Mouse (Mus musculus) stomach, embryonic 15.5 days (tissue): ENCODE measurements around the gene Uqcrq. TPM values are rescaled to one million over a fixed set of nuclear protein-coding genes. Genes with fewer than 3 reads are reported as not detected.

Experiments used
- ATAC-seq: fragments of 200-750 bp; cut with Nextera tagmentation; 2 replicates; pipeline ENCODE4 v1.8.0; 2017; ENCODE audit warnings: low read depth, moderate number of reproducible peaks, moderate TSS enrichment; ENCODE audit not compliant: insufficient read depth, low FRiP score
- H3K27ac ChIP-seq: fragments of 300-500 bp; sonication (generic); 2 replicates; pipeline ENCODE4 v1.5.1; 2015; ENCODE audit warnings: mild to moderate bottlenecking, inconsistent platforms
- H3K27me3 ChIP-seq: fragments of 300-500 bp; sonication (generic); replicated peaks from 2 replicates; pipeline ENCODE4 v1.6.1; 2015; ENCODE audit warnings: inconsistent platforms
- H3K36me3 ChIP-seq: fragments of 300-500 bp; sonication (generic); 2 replicates; pipeline ENCODE4 v1.6.1; 2015; ENCODE audit warnings: inconsistent platforms
- H3K4me1 ChIP-seq: fragments of 300-500 bp; sonication (generic); 2 replicates; pipeline ENCODE4 v1.6.1; 2015; ENCODE audit warnings: inconsistent platforms
- H3K4me2 ChIP-seq: fragments of 300-500 bp; sonication (generic); 2 replicates; pipeline ENCODE4 v1.6.1; 2015; ENCODE audit warnings: mild to moderate bottlenecking, inconsistent platforms
- H3K4me3 ChIP-seq: fragments of 300-500 bp; sonication (generic); replicated peaks from 2 replicates; pipeline ENCODE4 v1.5.1; 2015; ENCODE audit warnings: inconsistent platforms
- H3K9ac ChIP-seq: fragments of 300-500 bp; sonication (generic); 2 replicates; pipeline ENCODE4 v1.6.1; 2015; ENCODE audit warnings: inconsistent platforms
- H3K9me3 ChIP-seq: fragments of 300-500 bp; sonication (generic); 2 replicates; pipeline ENCODE4 v1.6.1; 2016; ENCODE audit warnings: inconsistent platforms
- WGBS: fragments of 180-500 bp; shearing (Covaris S2); methylation state at CpG from one replicate; pipeline ENCODE4 v1.1.7; 2015; 5-methylcytosine and 5-hydroxymethylcytosine counted together
- polyA plus RNA-seq: library from polyadenylated mRNA; unstranded; fragments of >200 nt; fragmentation: Nextera tagmentation; extraction: Ambion mirVana; gene quantifications from 2 replicates; pipeline ENCODE4 v1.2.1, GENCODE M21; 2015

Uqcrq gene
- polyA plus RNA-seq, 1 experiment from 2014 or later = 619 TPM

DNA sequence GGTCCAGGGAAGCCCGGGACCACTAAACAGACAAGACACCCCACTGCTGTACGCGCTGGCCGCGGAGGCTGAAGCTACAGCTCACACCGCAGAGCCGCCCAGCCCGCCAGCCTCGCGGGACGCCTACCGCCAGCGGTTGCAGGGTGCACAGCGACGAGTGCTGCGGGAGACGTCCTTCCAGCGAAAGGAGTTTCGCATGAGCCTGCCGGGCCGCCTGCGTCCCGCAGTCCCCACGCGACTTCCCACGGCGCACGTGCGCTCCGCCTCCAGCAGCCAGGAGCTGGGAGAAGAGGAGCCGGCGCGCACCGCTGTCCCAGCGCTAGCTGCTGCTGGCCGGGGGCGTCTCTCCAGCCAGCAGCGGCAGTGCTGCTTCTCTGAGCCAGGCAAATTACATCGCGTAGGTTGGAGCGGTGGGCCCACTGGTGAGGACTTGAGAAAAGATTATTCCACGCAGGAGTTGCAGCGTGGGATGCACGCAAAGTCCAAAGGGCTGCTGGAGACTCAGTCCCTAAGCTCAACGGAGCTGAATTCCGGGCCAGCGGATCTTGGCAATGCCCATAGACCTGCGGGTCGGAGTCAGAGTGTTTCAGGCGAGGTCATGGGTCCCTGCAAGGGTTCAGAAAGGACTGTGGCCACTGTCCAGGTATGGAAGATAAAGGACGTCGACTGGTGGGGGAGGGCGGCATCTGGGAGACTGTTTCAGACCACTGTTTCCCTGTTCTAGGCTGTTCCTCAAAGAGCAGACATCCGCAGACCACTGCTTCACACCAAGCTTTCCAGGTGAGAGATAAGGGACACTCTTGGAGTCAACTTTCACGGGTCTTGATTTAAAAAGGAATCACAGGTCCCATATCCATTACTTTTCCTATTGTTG, 33.2 kb upstream of the Uqcrq start:
- peaks cover 56% of the 10 kb centered on the region for H3K27me3 ChIP-seq
- WGBS = 6% methylated on average over 55 of the region's 55 CpGs

GRCm38 (mm10) chr11:53461727-53462126, 31.1 kb upstream of the Uqcrq start:
- Histone ChIP-seq H3K9ac (no peak overlapping the region), H3K4me1 (peaks cover 16% of the 10 kb centered on the region), H3K4me2 (no peak overlapping the region), H3K27me3 (peaks cover 54% of the 10 kb centered on the region), H3K9me3 (no peaks in the 10 kb centered on the region), H3K27ac (no peak overlapping the region), H3K36me3 (no peaks in the 10 kb centered on the region), H3K4me3 (no peak overlapping the region)
- ATAC-seq = no peak
- WGBS = 23% methylated on average over 5 of the region's 5 CpGs

More for the DNA sequence above, 33.2 kb upstream of the Uqcrq start:
- ATAC-seq = no peak
- Histone ChIP-seq H3K27ac (no peak overlapping the region), H3K4me3 (peak overlapping the region; percentile 45), H3K4me2 (peak overlapping the region; percentile 93), H3K9ac (no peak overlapping the region), H3K36me3 (no peaks in the 10 kb centered on the region), H3K4me1 (peaks cover 14% of the 10 kb centered on the region), H3K9me3 (no peaks in the 10 kb centered on the region)

DNA sequence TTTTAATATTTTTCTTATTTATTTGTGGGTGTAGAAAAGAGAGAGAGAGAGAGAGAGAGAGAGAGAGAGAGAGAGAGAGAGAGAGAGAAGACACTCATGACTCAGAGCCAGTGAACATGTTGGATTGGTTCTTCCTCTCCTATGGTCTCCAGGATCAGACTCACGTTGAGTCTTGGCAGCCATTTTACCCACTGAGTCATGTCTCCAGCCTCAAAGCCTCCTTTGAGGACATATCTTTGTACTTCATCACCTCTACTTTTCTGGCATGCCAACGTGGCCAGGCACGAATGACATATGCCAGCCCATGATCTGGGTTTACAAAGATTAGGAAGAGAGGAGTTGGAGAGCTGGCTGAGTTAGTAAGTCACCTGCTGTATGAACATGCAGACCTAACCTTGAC, 29.6 kb upstream of the Uqcrq start:
- peaks cover 40% of the 10 kb centered on the region for H3K27me3 ChIP-seq
- no peak overlapping the region for H3K27ac ChIP-seq
- H3K9ac ChIP-seq = no peak overlapping the region
- no peaks in the 10 kb centered on the region for H3K36me3 ChIP-seq
- 71% methylated on average over 3 of the region's 3 CpGs for WGBS
- ATAC-seq = no peak
- H3K4me3 ChIP-seq = no peak overlapping the region
- H3K4me2 ChIP-seq = no peak overlapping the region
- H3K9me3 ChIP-seq = no peaks in the 10 kb centered on the region
- peaks cover 19% of the 10 kb centered on the region for H3K4me1 ChIP-seq

DNA sequence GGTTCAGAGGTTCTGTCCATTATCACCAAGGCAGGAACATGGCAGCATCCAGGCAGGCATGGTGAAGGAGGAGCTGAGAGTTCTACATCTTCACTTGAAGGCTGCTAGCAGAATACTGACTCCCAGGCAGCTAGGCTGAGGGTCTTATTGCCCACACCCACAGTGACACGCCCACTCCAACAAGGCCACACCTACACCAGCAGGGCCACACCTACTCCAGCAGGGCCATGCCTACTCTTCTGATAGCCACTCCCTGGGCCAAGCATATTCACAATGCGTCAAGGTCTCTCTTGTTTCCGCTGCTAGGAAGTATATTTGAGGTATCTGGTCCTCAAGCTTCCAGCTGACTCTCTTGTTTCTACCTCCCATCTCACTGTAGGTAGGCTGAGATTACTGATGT, 28.4 kb upstream of the Uqcrq start:
- WGBS = 71% methylated on average over 3 of the region's 3 CpGs
- no peak for ATAC-seq
- no peak overlapping the region for H3K4me3 ChIP-seq

GRCm38 (mm10) chr11:53457372-53457954, 26.8 kb upstream of the Uqcrq start:
- H3K27ac ChIP-seq = no peak overlapping the region
- ATAC-seq = no peak
- 9% methylated on average over 28 of the region's 29 CpGs for WGBS

More for the DNA sequence above, 28.4 kb upstream of the Uqcrq start:
- Histone ChIP-seq H3K9ac (no peak overlapping the region), H3K4me2 (no peak overlapping the region), H3K36me3 (no peaks in the 10 kb centered on the region), H3K4me1 (peaks cover 18% of the 10 kb centered on the region), H3K27me3 (peaks cover 28% of the 10 kb centered on the region), H3K9me3 (no peaks in the 10 kb centered on the region), H3K27ac (no peak overlapping the region)

DNA sequence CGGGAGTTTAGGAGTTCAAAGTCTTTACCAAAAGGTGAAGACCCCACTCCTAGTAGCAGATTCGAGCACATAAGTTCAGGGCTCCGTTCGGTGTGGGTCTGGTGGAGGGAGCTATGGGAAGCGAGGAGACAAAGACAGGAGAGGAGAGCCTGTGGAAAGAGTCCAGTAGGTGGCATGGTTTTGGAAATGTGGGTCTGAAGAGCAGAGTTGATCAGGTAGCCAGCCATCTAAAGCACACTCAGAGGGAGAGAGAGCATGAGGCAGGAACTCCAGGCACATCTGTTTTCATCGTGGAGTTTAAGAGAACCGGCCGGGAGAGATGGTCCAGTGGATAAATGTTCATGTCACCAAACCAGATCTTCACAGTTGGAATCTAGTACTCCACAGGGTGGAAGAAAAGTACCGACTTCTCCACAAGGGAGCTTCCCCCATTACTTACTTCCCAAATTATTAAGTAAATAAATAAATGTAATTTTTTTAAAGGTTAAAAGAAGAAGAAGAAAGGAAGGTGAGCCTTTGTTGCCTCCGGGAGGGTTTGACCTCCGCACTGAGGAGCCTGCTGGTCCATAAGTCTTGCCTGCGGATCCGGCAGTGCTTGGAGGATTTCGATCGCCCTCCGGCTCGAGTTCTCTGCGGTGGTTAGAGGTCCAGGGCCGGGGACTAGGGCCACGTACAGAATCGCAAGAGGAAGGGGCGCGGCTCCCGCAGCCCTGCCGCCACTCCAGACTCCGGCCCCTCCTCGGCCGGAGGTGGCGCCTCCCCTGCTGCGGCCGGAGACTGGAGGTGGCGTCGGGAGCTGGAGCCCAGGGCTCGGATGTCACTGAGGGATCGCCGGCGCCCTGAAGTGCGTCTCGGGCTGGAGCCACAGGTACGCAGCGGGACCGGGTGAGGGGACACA, 26.1 kb upstream of the Uqcrq start, which contains the start of the genes Gm10447 and Shroom1:
TSS of gene Gm10447 (minus strand) at position 637 of the 898 bp plus-strand sequence.
TSS of gene Shroom1 (plus strand) at position 732 of the 898 bp plus-strand sequence.
- no peaks in the 10 kb centered on the region for H3K36me3 ChIP-seq
- peak within 1 kb of the TSS; percentile 53 for H3K4me3 ChIP-seq
- peaks cover 6% of the 10 kb centered on the region for H3K27me3 ChIP-seq
- H3K4me1 ChIP-seq = 0 out of 2 replicates have a peak, but pooled peaks cover 9% of the 10 kb centered on the region
- 3% methylated on average over 42 of the region's 42 CpGs for WGBS
- H3K9me3 ChIP-seq = no peaks in the 10 kb centered on the region
- peak; percentile 85 for ATAC-seq
- H3K27ac ChIP-seq = no peak within 1 kb of the TSS
- peak within 1 kb of the TSS; percentile 97 for H3K4me2 ChIP-seq
- H3K9ac ChIP-seq = peak within 1 kb of the TSS; percentile 50

More at GRCm38 (mm10) chr11:53457372-53457954, 26.8 kb upstream of the Uqcrq start:
- peaks cover 13% of the 10 kb centered on the region for H3K27me3 ChIP-seq
- peak overlapping the region; percentile 53 for H3K4me3 ChIP-seq
- no peaks in the 10 kb centered on the region for H3K36me3 ChIP-seq
- peak overlapping the region; percentile 97 for H3K4me2 ChIP-seq
- 0 out of 2 replicates have a peak, but pooled peaks cover 9% of the 10 kb centered on the region for H3K4me1 ChIP-seq
- no peaks in the 10 kb centered on the region for H3K9me3 ChIP-seq
- H3K9ac ChIP-seq = peak overlapping the region; percentile 50

DNA sequence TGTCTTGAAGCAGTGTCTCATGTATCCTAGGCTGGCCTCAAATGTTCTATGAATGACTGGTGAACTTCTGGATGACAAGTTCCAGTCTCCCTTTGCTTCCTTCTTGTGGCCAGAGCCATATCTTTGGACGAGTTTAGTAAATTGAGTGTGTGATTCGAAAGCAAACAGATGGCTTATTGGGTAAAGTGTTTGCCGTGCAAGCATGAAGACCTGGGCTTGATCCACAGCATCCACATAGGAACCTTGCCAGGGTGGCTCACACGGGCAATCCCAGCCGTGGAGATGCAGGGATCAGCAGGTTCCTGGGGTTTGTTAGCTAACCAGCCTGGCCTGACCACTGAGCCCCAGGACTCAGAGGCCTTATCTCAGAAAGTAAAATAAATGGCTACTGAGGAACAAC, 22.4 kb upstream of the Uqcrq start:
- 81% methylated on average over 5 of the region's 5 CpGs for WGBS
- H3K27ac ChIP-seq = no peak overlapping the region
- ATAC-seq = no peak
- no peak overlapping the region for H3K9ac ChIP-seq
- no peaks in the 10 kb centered on the region for H3K27me3 ChIP-seq
- H3K36me3 ChIP-seq = no peaks in the 10 kb centered on the region
- H3K4me2 ChIP-seq = no peak overlapping the region
- H3K9me3 ChIP-seq = no peaks in the 10 kb centered on the region
- H3K4me3 ChIP-seq = no peak overlapping the region
- H3K4me1 ChIP-seq = 0 out of 2 replicates have a peak, but pooled peaks cover 9% of the 10 kb centered on the region

GRCm38 (mm10) chr11:53452396-53452795, 21.8 kb upstream of the Uqcrq start:
- H3K9ac ChIP-seq = no peak overlapping the region
- H3K27ac ChIP-seq = no peak overlapping the region
- ATAC-seq = no peak
- H3K9me3 ChIP-seq = no peaks in the 10 kb centered on the region
- no peaks in the 10 kb centered on the region for H3K27me3 ChIP-seq
- H3K36me3 ChIP-seq = no peaks in the 10 kb centered on the region
- no peak overlapping the region for H3K4me3 ChIP-seq
- H3K4me1 ChIP-seq = 0 out of 2 replicates have a peak, but pooled peaks cover 7% of the 10 kb centered on the region
- no peak overlapping the region for H3K4me2 ChIP-seq
- WGBS = 92% methylated on average over 9 of the region's 9 CpGs

DNA sequence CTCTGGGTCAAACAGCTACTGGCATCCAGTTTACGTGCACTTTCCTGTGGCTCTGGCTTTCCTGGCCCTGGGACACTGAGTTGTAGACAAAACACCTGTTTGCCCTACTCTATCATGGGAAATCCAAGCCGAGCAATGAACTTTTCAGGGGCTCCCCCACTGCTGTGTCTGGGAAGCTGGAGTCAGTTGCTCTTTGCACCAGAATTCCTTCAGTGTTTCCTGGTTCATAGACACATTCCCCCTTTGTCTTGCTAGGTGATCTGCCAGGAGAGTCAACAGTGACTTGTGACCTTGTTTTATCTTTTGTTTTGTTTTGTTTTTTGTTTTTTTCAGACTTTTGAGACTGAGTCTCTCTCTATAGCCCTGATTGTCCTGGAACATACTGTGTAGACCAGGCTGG, 20.7 kb upstream of the Uqcrq start:
- H3K4me2 ChIP-seq = no peak overlapping the region
- ATAC-seq = no peak

DNA sequence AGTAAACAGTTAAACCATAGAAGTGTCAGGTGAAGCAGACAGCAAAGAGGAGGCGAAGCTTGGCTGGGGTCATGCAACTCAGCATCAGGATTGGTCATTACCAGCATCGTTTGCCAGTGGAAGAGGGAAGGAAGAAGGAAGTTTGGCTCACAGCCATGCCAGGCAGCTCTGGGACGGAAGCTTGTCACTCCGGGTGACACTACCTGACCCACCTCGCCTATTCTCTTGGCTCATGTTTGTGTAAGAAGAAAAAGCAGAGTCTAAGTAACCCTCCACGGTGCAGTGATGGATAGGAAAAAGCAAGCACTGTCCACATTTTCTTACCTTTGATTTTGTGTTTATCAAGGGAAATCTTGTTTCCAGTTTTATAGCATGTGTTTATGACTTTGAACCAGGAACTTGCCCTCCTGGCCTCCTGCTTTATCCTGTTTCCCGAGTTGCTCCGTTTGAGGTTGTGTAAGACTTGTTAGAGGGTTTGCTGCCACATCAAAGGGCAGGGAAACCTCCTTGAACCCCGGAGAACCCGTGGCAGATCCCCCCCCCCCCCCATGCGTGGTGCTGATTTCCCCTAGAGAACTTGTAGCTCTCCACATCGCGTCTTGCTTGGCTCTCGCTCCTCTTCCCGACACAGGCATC, 19.6 kb upstream of the Uqcrq start:
- 39% methylated on average over 15 of the region's 15 CpGs for WGBS
- no peak for ATAC-seq

More for the DNA sequence above, 20.7 kb upstream of the Uqcrq start:
- Histone ChIP-seq H3K27me3 (no peaks in the 10 kb centered on the region), H3K27ac (no peak overlapping the region), H3K36me3 (no peaks in the 10 kb centered on the region), H3K9me3 (no peaks in the 10 kb centered on the region), H3K4me1 (0 out of 2 replicates have a peak, but pooled peaks cover 2% of the 10 kb centered on the region), H3K9ac (no peak overlapping the region), H3K4me3 (no peak overlapping the region)
- WGBS = 50% methylated on average over 2 of the region's 2 CpGs

DNA sequence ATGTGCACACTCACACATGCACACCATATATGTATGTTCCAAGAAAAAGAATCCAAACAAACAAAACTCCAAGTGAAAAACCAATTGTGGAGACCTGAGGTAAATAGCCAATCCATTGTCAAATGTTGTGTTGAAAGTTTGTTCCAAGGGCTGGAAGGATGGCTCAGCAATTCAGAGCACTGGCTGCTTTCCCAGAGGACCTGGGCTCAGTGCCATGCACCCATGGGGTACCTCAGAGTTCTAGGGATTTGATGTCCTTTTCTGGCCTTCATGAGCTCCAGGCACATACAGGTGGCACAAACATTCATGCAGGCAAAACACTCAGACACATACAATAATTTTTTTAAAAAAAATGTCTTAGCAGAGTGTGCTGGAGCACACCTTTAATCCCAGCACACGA, 17.9 kb upstream of the Uqcrq start:
- ATAC-seq = no peak
- Histone ChIP-seq H3K27ac (no peak overlapping the region), H3K4me2 (no peak overlapping the region), H3K4me3 (no peak overlapping the region), H3K36me3 (no peaks in the 10 kb centered on the region), H3K9me3 (no peaks in the 10 kb centered on the region), H3K27me3 (no peaks in the 10 kb centered on the region), H3K9ac (no peak overlapping the region), H3K4me1 (no peaks in the 10 kb centered on the region)
- WGBS = 87% methylated on average over 1 of the region's 1 CpGs

More for the DNA sequence above, 19.6 kb upstream of the Uqcrq start:
- no peak overlapping the region for H3K4me2 ChIP-seq
- H3K27ac ChIP-seq = no peak overlapping the region
- H3K27me3 ChIP-seq = no peaks in the 10 kb centered on the region
- H3K36me3 ChIP-seq = no peaks in the 10 kb centered on the region
- H3K9ac ChIP-seq = no peak overlapping the region
- no peak overlapping the region for H3K4me3 ChIP-seq
- H3K4me1 ChIP-seq = no peaks in the 10 kb centered on the region
- H3K9me3 ChIP-seq = no peaks in the 10 kb centered on the region
